Mouse (Mus musculus): ENCODE measurements at regions not wholly inside any gene's neighbourhood (a gene's known extent, or its start where the extent isn't known, plus 50 kb on each side); places are given as distances from the start of the nearest gene placed in this dataset.

- DNase-seq (ENCODE audit: low spot score) = no peak
These were observed 232.9 kb downstream of the Zfp36l1 start for GRCm38 (mm10) chr12:79879918-79880273.

GRCm38 (mm10) chr12:79879093-79879917 lies 233.5 kb downstream of the Zfp36l1 start:
- DNase-seq (ENCODE audit: low spot score) = no peak

DNA sequence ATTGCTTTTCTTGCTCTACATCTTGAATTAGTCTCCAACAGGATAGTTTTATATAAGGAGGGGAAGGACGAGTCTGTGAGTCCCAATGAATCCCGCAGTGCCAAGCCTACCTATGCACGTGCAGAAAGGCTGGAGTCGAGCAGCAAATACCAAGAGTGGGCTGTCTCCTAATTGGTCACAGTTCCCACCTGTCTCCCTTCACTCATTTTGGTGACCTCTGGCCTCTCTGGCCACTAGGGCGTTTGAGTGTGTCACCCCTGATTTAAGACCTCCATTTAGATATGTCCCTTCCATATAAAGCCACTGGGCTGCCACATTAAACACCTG lies 234.1 kb downstream of the Zfp36l1 start:
- no peak for DNase-seq (ENCODE audit: low spot score)

GRCm38 (mm10) chr12:79878163-79878562 lies 234.7 kb downstream of the Zfp36l1 start:
- no peak for DNase-seq (ENCODE audit: low spot score)

GRCm38 (mm10) chr12:79874333-79874732 lies 238.5 kb downstream of the Zfp36l1 start:
- DNase-seq (ENCODE audit: low spot score) = no peak

GRCm38 (mm10) chr12:79865179-79865552 lies 247.6 kb downstream of the Zfp36l1 start:
- DNase-seq (ENCODE audit: low spot score) = no peak

- DNase-seq (ENCODE audit: low spot score) = no peak
These were observed 248.3 kb downstream of the Zfp36l1 start for GRCm38 (mm10) chr12:79864346-79865178.
